Mouse (Mus musculus) adrenal gland, postnatal 10 days (tissue): Measurements from ENCODE around the gene Dda1. TPM values are rescaled to one million over a fixed set of nuclear protein-coding genes. Genes with fewer than 3 reads are reported as not detected.

ENCODE experiments used
- DNase-seq: peaks from one replicate; pipeline ENCODE4 v3.0.0; 2021; ENCODE audit warnings: mixed read lengths
- total RNA-seq, 2 experiments: library from RNA; stranded (reverse); gene quantifications; 2 replicates each; pipeline ENCODE4 v1.2.3; 2021

Gene Dda1
- total RNA-seq, 2 experiments from 2014 or later = 46.1 to 48.5 TPM

DNA sequence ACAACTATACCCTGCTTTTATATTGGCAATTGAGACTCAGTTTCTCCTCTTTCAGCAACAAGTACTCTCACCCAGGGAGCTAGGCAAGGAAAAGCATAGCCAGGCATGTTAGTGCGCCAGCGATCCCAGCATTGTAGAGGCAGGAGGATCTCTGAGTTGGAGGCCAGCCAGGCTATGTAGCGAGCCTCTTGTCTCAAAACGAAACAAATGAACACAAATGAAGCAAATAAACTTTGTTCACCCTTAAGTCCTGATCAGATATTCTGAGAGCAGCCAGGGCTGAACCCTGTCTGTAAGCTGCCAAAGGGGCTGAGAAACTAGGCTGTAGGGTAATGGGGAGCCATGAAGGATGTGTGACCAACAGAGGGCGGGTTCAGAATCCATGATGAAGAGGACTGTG, 26.8 kb downstream of the Dda1 start:
- no peak for DNase-seq

DNA sequence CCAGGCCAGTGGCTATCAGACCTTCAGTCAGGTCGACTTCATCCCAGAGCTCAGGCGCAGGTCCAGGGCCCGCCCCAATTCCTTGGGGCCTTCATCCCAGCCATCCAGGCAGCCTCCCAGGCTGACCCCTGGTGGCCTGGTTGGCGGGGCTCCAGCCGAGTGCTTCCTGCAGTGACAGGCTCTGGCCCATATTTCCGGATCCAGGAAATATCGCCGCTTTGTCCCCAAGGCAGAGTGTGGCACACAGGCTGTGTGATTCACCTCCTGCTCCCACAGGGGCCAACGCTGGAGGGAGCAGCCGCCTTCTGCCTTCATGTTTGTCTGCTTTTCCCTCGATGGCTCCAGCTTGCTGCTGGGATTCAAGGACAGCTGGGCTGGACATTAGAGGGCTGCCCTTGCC, 27.5 kb downstream of the Dda1 start:
- peak; percentile 99 for DNase-seq

DNA sequence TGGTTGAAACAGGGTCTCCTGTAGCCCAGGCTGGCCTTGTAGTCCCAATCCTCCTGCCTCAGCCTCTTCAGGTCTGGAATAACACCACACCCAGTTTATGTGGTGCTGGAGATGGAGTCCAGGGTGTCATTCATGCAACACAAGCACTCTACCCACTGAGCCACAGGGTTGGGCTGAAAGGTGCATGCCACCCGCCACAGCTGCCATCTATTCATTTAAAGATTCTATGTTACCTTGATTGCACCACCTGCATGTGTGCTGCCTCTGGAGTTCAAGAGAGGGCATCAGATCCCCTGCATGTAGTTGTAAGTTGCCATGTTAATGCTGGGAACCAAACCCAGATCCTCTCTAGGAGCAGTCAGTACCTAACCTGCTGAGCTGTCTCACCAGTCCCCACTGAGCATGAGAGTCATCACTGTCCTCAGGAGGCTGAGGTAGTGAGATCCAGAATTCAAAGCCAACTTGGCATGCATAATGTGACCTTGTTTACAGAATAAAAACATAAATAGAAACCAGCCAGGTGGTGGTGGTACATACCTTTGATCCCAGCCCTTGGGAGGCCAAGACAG, 28.2 kb downstream of the Dda1 start:
- DNase-seq = no peak

DNA sequence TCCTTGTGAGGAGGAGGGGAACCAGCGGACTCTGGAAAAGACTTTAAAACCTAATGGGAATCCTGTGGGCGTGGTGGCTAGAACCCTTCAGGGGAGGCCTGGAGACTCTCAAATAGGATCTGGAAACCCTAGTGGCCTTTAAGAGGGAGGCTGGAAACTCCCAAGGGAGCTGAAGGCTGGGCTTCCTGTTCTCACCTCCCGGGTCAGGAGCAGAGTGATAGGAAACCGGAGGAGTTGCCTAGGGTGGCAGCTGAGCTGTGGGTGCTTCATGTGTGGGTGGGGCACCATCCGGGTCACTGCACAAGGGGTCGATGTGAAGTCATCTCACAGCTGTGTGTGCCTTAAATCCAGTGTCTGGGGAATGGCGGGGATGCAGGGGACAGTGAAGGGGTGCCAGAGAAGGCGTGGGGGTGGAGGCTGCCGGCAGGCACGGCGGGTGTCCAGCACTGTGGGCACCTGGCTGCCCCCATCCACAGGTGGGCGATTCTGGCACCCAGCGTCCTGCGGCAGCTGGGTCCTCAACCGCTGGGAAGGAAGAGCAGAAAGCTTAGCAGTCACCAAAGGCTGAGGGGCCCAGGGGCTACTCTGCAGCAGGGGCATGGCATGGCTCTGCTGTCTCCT, 29.0 kb downstream of the Dda1 start:
- peak; percentile 51 for DNase-seq

DNA sequence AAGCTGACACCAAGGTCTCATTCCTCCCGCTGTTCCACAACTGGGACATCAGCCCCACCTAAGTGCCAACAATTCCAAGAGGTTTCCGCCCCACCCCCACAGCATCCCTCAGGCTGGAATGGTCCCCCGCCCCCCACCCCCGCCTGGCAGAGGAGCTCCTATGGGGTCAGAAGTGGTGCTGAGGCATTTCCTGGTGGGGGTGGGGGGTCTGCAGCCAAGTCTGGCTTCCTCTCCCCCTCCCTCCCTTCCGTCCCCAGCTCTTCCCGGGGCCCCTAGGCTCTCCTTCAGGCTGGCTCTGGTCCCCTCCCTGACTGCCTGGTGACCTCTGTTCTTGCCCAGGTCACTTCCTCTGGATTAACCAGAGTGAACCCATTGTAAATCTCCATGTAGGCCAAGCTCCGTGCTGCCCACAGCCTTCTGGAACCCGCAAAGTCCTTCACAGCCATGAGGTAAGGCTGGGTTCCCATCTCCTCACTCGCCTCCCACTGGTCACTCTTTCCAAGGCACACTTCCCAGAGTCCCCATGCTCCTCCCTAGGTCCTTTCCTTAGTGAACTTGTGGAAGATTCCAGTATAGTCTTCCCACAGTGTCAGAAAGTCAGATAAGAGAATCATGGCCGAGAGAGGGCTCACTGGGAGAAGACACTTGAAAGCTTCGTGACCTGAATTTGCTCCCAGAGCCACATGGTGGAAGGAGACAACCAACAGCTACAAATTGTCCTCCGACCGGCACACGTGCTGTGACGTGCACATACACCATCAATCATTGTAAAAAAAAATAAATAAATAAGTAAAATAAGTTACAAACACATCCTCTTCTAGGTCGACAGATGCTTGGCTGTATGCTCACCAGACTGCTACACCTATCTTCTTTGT, 30.1 kb downstream of the Dda1 start:
- DNase-seq = peak; percentile 49

DNA sequence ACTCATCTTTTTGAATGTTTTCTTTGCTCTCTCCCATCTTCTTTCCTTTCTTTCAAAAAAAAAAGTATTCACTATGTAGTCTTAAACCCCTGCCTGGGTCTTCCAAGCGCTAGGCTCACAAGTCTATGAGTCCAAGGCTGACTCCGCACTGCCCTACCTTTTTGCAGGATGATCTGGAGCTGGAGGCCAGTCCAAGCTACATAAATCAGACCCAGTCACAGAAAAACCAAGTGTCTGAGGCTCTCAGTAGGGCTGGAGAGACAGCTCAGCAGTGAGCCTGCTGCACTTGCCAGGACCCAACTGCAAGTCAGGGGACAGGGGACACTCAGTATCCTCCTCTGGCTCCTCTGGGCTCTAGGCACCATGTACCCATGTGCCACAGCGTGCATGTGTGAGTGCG, 35.4 kb downstream of the Dda1 start:
- DNase-seq = no peak

DNA sequence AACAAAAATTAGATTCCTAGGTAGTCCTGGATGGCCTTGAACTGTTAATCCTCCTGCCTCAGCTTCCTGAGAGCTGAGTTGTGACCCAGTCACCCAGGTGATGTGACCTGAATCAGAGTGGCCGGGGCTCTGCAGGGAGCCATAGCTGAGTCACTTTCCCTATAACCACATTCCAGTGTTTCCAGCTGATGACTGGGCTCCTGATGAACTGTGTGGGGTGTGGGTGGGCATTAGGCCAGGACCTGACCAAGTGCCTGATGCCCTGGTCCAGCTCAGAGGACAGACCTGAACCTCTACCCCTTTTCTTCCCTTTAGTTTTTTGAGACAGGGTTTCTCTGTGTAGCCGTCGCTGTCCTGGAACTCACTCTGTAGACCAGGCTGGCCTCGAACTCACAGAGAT, 36.3 kb downstream of the Dda1 start:
- DNase-seq = no peak

DNA sequence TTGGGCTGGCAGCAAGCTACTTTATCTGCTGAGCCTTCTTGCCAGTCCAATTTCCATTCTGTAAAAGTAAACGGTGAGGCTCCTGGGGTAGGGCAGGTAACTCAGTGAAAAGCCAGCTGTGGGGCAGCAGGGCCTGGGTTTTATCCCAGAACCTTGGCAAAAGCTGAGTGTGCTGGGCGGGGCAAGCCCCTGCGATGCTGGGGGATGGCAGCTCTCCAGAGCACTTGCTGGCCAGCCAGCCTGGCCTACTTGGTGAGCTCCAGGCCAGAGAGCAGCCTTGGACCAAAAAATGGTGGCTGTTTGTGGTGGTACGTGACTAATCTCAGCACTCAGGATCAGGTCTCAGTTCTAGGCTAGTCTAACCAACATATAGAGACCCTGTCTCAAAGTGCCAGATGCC, 37.0 kb downstream of the Dda1 start:
- DNase-seq = peak; percentile 59

DNA sequence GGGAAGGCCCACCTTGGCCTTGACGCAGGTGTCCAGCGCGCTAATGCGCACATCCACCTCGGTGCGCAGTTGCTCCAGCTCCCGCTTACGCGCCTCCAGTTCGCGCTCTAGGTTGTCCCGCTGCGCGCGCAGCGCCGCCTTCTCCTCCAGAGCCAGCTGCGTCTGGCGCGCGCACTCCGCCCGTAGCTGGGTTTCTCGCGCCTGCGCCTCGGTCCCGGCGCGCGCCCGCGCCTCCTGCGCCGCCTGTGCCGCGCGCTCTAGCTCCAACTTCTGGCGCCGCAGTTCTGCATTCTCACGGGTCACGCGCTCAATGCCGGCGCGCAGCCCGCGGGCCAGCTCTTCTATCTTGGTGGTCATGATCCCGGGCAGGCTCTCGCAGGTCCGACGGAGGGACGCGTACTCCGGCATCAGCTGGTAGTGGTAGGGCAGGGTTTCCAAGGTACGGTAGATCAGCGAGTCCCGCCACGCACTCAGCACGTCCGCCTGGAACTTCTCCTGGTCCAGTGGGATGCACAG, 38.6 kb downstream of the Dda1 start:
- peak; percentile 89 for DNase-seq

DNA sequence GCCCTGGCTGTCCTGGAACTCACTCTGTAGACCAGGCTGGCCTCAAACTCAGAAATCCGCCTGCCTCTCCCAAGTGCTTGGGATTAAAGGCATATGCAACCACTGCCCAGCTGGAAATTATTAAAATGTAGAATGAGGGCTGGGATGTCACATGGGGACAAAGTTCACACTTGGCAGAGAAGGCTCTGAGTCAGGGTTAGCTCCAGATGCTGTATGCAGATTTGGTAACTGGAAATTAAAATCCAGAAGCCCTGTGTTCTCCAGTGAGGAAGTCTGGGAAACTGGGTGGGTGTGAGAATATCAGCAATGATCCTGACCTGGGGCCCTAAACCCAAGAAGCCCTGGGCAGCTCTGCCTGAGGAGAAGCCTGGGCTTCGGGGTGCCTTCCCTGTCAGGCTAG, 40.3 kb downstream of the Dda1 start:
- DNase-seq = no peak

DNA sequence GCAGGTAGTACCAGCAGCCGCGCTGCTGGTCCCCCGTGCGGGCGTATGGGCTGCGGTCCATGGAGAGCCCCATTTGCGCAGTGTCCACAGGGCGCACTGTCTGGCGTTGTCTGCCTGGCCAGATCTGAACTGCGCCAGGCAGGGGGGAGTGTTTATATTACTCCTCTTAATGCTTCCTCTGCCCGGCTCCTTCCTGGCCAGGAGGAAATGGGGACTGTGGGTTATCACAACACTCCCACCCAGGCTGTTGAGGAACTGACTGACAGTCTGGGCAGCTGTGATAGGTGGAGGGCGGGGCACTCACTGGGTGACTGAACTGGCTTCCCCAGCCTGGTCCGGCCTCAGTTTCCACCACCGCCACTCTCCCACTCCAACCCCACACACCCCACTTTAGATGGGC, 42.6 kb downstream of the Dda1 start, which contains the start of gene Plvap:
TSS of gene Plvap (minus strand) at position 109 of the 400 bp plus-strand sequence.
- no peak for DNase-seq

DNA sequence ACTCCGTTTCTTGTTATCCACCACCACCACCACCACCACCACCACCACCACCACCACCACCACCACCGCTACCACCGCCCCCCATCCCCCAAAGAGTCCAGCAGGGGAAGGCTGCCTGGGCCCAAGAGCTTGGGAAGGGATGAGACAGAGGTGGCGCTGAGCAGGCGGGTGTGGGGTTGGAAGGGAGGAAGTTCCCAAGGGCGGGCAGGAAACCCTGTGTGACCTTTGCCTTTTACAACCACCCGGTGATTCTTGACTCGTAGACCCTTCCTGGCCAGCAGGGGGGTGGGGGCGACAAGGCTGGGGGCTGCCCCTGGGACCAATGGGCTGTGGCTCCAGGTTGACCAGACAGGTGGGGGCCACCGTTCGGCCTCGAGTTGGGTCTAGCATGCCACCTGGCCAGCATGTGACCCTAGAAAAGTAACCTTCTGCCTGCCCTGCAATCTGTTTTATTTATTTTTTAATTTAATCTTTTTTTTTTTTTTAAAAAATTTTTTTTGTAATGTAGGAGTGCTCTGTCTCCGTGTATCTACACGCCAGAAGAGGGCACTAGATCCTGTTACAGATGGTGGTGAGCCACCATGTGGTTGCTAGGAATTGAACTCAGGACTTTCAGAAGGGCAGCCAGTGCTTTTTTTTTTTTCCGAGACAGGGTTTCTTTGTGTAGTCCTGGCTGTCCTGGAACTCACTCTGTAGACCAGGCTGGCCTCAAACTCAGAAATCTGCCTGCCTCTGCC, 44.2 kb downstream of the Dda1 start:
- no peak for DNase-seq

DNA sequence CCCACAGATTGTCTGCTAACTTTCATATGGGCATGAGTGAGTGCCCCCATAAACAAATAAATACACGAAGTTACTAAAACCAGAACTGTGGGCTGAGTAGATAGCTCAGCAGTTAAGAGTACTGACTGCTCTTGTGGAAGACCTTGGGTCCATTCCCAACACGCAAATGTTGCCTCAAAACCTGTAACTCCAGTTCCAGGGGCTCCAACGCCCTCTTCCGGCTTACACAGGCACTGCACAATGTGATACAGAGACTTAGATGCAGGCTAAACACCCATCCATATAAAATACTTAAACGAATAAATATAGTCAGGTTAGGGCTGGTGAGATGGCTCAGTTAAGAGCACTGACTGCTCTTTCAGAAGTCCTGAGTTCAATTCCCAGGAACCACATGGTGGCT, 46.0 kb downstream of the Dda1 start:
- no peak for DNase-seq

DNA sequence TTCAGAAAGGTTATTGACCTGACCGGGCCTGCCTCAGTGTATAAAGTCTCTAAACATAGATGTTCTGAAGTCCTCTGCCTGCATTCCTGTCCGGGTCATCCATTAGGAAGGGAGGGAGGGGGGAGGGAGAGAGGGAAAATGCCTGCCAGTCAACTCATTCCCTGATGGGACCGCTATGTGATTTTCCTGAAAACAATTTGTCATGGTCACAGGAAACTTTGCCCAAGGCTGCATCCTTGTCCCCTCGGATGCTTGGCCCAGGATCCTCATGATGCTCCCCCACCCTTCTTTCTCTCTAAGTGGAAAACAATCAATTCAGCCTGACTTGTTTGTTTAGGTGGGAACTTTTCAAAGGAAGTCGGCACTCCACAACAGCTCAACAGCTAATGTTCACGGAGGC, 47.8 kb downstream of the Dda1 start:
- DNase-seq = no peak

DNA sequence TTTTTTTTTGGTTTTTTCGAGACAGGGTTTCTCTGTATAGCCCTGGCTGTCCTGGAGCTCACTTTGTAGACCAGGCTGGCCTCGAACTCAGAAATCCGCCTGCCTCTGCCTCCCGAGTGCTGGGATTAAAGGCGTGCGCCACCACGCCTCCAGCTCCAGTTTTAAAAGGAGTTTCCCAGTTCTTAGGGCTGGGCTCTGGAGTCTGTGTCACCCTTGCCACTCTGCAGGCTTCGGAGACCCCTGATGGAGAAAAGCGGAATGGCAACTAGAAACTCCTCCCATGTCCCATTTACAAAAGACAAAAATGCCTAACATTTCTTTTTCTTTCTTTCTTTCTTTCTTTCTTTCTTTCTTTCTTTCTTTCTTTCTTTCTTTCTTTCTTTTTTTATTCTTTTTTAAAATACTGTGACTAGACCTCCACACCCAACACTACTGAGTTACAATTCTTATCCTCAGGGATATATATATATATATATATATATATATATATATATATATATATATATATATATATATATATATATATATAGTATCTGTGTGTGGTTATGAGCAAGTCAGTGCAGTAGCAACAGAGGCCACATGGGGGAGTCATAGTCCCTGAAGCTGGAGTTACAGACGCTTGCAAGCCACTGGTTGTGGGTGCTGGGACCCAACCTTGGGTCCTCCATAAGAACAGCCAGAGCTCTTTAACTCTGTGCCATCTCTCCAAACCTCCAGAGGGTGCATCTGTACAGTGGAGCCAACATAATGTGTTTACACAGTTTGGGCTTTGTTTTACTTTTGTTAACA, 50.2 kb downstream of the Dda1 start:
- DNase-seq = peak; percentile 82

DNA sequence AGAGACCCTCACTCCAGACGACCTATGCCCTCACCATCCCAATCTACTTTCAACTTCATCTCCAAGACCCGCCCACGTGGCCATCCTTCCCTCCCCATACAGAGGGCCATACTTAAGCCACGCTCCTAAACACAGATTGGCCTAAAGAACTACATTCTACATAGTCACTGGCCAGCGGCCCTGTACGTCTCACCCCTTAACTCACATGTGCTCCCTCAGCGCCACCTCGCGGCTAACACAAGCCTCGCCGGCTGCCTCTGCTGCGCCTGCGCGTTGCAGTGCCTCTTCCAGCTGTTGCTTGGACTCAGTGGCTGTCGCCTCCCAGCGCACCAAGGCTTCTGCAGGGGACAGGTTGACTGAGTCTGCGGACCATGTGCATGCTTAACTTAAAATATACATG, 52.6 kb downstream of the Dda1 start:
- DNase-seq = peak; percentile 98

DNA sequence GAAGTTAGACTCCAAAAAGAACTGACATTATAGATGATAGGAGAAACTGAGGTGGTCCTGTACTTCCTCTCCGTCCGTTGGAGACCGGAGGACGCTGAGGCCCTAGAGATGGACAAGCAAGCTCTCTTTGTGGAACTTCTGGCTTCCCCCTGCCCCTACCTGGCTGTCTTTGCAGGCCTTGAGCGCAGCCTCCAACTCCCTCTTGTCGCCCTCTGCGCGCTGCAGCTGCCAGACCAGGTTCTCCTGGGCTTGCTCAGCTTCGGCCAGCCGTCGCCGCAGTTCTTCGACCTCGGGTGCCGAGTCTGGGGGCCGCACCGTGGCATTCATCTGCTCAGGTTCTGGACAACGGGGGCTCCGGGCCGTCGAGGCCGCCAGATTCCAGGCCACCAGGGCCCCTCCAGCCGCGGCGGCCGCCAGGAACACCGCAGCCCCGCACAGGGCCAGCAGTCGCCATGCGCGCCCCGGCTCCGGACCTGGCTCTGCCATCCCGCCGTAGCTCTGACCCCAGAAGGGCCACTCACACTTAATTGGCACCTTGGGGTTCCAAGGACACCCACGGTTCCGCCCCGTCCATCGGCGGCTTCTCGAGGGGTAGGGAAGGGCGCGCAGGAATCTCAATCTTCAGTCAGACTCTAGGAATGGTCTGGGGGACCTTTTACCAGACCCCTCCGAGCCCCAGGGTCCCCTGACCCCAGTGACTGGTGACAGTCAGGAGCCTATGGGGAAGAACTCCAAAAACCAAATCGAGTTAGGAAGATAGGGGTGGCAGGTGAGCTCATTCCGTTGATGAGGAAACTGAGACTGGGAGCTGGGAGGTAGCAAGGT, 56.4 kb downstream of the Dda1 start, which contains the start of gene Ccdc194:
TSS of gene Ccdc194 (minus strand) at position 486 of the 825 bp plus-strand sequence.
- no peak for DNase-seq
